24 mouse cellular contexts compared by ENCODE assay signal in genomic region chr17:80646131-80646530, GRCm38 (mm10).
DNase-seq lines count a peak whose midpoint lies in the region; ATAC-seq and TF ChIP-seq lines count a peak whose summit lies in the region.
"Had no signal": no experiment of that assay in that cellular context is flagged by ENCODE, and none has a peak within 500 bp of the region (broad histone marks: within the 10 kb centered on the region; RNA-seq: fewer than 3 reads in every experiment).

No protein-coding gene starts in this region.

- no peak for TF ChIP-seq EP300 in lung, postnatal 0 days (IDR thresholded peaks at IDR 0.05)

- H3K4me2 ChIP-seq in lung, postnatal 0 days (replicated peaks; ENCODE audit: low read depth, low read length): no peak overlapping the region
- H3K4me2 ChIP-seq: heart, embryonic 12.5 days; liver, embryonic 15.5 days; midbrain, embryonic 12.5 days; neural tube, embryonic 15.5 days had no signal

- H3K9me3 ChIP-seq in lung, postnatal 0 days (ENCODE audit: low read length): no peaks in the 10 kb centered on the region
- H3K9me3 ChIP-seq in heart, embryonic 10.5 days: no peaks in the 10 kb centered on the region
- H3K9me3 ChIP-seq: forebrain, embryonic 10.5 days; heart, embryonic 12.5 days; limb, embryonic 10.5 days; liver, embryonic 15.5 days; midbrain, embryonic 12.5 days; neural tube, embryonic 15.5 days had no signal

- H3K27ac ChIP-seq in lung, postnatal 0 days (ENCODE audit: low read length): peak overlapping the region; percentile 39; the same call in 1 of the 2 replicates
- H3K27ac ChIP-seq in heart, embryonic 10.5 days: no peak overlapping the region
- H3K27ac ChIP-seq: forebrain, embryonic 10.5 days; limb, embryonic 10.5 days; liver, embryonic 15.5 days; midbrain, embryonic 12.5 days; neural tube, embryonic 15.5 days had no signal

- H3K36me3 ChIP-seq in lung, postnatal 0 days (ENCODE audit: insufficient read depth, low read length): peaks cover 26% of the 10 kb centered on the region; the same call in 1 of the 2 replicates
- H3K36me3 ChIP-seq in heart, embryonic 10.5 days: peaks cover 65% of the 10 kb centered on the region

- no peak overlapping the region for H3K9ac ChIP-seq in lung, postnatal 0 days (replicated peaks; ENCODE audit: low read depth)
- H3K9ac ChIP-seq: forebrain, postnatal 0 days; heart, embryonic 12.5 days; liver, embryonic 15.5 days; midbrain, embryonic 12.5 days; neural tube, embryonic 15.5 days had no signal

- H3K27me3 ChIP-seq in lung, postnatal 0 days (replicated peaks; ENCODE audit: insufficient read depth, low read length): no peaks in the 10 kb centered on the region
- H3K27me3 ChIP-seq in heart, embryonic 10.5 days (ENCODE audit: insufficient read depth, poor library complexity, severe bottlenecking): no peaks in the 10 kb centered on the region
- H3K27me3 ChIP-seq: heart, embryonic 12.5 days; liver, embryonic 15.5 days; midbrain, embryonic 12.5 days; neural tube, embryonic 15.5 days had no signal

- WGBS in lung, postnatal 0 days: 46% methylated on average over 6 of the region's 6 CpGs
- 77% methylated on average over 6 of the region's 6 CpGs for WGBS in heart, embryonic 10.5 days

- peak; percentile 67 for ATAC-seq in lung, postnatal 0 days
- ATAC-seq: CD4-positive, CD25-positive, alpha-beta regulatory T cell, adult 4 months; forebrain, postnatal 0 days; intestine, postnatal 0 days had no signal

- peak; percentile 64 for DNase-seq in ovary, adult 18-20 months (ENCODE audit: low spot score)
- DNase-seq in ovary, postnatal 10 days (ENCODE audit: low spot score): no peak
- DNase-seq in adrenal gland, postnatal 25 days: peak; percentile 76
- DNase-seq in lung, postnatal 0 days (ENCODE audit: low spot score): peak; percentile 24
- no peak for DNase-seq in layer of hippocampus, adult 8-10 months (ENCODE audit: low spot score in 2 of 2)
- no peak for DNase-seq in left cerebral cortex, adult 8-10 months (ENCODE audit: low spot score in 2 of 2)
- DNase-seq in heart, embryonic 10.5 days (ENCODE audit: low spot score): no peak
- DNase-seq: cerebellum, adult 11 months; forebrain, postnatal 0 days; gastrocnemius, postnatal 36 days; heart, postnatal 10 days; layer of hippocampus, adult 9-11 months; liver; right cerebral cortex, postnatal 25 days; spleen, adult 18-20 months; thymus, postnatal 14 days had no signal

- no peaks in the 10 kb centered on the region for H3K4me1 ChIP-seq in lung, postnatal 0 days (ENCODE audit: insufficient read depth, low read depth, low read length)
- 0 out of 2 replicates have a peak, but pooled peaks cover 3% of the 10 kb centered on the region for H3K4me1 ChIP-seq in heart, embryonic 10.5 days
- H3K4me1 ChIP-seq: limb, embryonic 10.5 days; liver, embryonic 15.5 days; midbrain, embryonic 12.5 days; neural tube, embryonic 15.5 days had no signal

- TF ChIP-seq CTCF in lung, postnatal 0 days (IDR thresholded peaks at IDR 0.05): no peak

- no peak overlapping the region for H3K4me3 ChIP-seq in lung, postnatal 0 days (ENCODE audit: low read depth, low read length)
- no peak overlapping the region for H3K4me3 ChIP-seq in heart, embryonic 10.5 days
- H3K4me3 ChIP-seq: forebrain, embryonic 10.5 days; heart, embryonic 12.5 days; limb, embryonic 10.5 days; liver, embryonic 15.5 days; midbrain, embryonic 12.5 days; neural tube, embryonic 15.5 days had no signal

Comparison
In these comparisons a context has a peak if more than half of its experiments do, and no peak if none do; other contexts are left out.
1. DNase-seq: peak in ovary, adult 18-20 months (single experiment), adrenal gland, postnatal 25 days (single experiment) and lung, postnatal 0 days (single experiment); none in ovary, postnatal 10 days (single experiment), layer of hippocampus, adult 8-10 months (0 of 2), left cerebral cortex, adult 8-10 months (0 of 2) and heart, embryonic 10.5 days (single experiment).